Mouse (Mus musculus) gastrocnemius, postnatal 4 days (tissue): ENCODE results near the gene Chrna5. TPM values are rescaled to one million over a fixed set of nuclear protein-coding genes. Genes with fewer than 3 reads are reported as not detected.
"Not testable (repeated sequence)": the region's sequence is repeated elsewhere in the genome, so short reads cannot be mapped to it uniquely, and the experiment has no call there.

ENCODE experiments used
- DNase-seq, 2 experiments: peaks; one replicate each; pipeline ENCODE4 v3.0.0; 2021 to 2022; ENCODE audit warnings: low spot score in 2 of 2, mixed read lengths in 2 of 2
- long read RNA-seq, 2 experiments: library from polyadenylated mRNA; stranded (forward); transcript quantifications; one replicate each; pipeline ENCODE4 v2.0.0; 2021
- total RNA-seq, 2 experiments: library from RNA; stranded (reverse); gene quantifications; 2 replicates each; pipeline ENCODE4 v1.2.3; 2021

The Chrna5 gene
- total RNA-seq: under 1 TPM; 0.22 to 0.23 TPM
- long read RNA-seq, experiment 1: 0 reads
- long read RNA-seq, experiment 2: 0 reads

- no peak for DNase-seq
These were observed at the start of gene Chrna5 for GRCm38 (mm10) chr9:54980674-54981073. Chrna5 (plus strand) TSS chr9:54980880.

- DNase-seq: no peak
These were observed 48.9 kb upstream of the Chrna5 start for GRCm38 (mm10) chr9:54931765-54932164.

GRCm38 (mm10) chr9:54932379-54932778 lies 48.3 kb upstream of the Chrna5 start:
- DNase-seq: no peak

GRCm38 (mm10) chr9:54942071-54942470 lies 38.6 kb upstream of the Chrna5 start:
- DNase-seq: no peak

- no peak for DNase-seq
These were observed 36.2 kb upstream of the Chrna5 start for GRCm38 (mm10) chr9:54944467-54944866.

- DNase-seq: no peak
These were observed 34.4 kb upstream of the Chrna5 start for GRCm38 (mm10) chr9:54946256-54946655.

- peak in 1 of 2 experiments; percentile 25 for DNase-seq
These were observed 31.2 kb upstream of the Chrna5 start for GRCm38 (mm10) chr9:54949465-54949864.

- not testable (repeated sequence) for DNase-seq
These were observed 30.5 kb upstream of the Chrna5 start for GRCm38 (mm10) chr9:54950162-54950561.

- DNase-seq: peak; percentile 92 to 94
These were observed 29.9 kb upstream of the Chrna5 start, which contains the start of the genes Psma4 and AY074887 for GRCm38 (mm10) chr9:54950575-54951321. Psma4 (plus strand) TSS chr9:54950790. AY074887 (minus strand) TSS chr9:54950998.

GRCm38 (mm10) chr9:54961059-54961458 lies 19.6 kb upstream of the Chrna5 start:
- DNase-seq: no peak

GRCm38 (mm10) chr9:54963669-54964068 lies 17.0 kb upstream of the Chrna5 start:
- DNase-seq: no peak

- DNase-seq: no peak
These were observed 10.6 kb upstream of the Chrna5 start for GRCm38 (mm10) chr9:54969972-54970637.

GRCm38 (mm10) chr9:54981291-54982191 lies 861 bp downstream of the Chrna5 start:
- peak in 1 of 2 experiments; percentile 24 for DNase-seq

- DNase-seq: no peak
These were observed 1.7 kb downstream of the Chrna5 start for GRCm38 (mm10) chr9:54982401-54982800.

GRCm38 (mm10) chr9:54990362-54990761 lies 9.7 kb downstream of the Chrna5 start:
- DNase-seq: no peak

- no peak for DNase-seq
These were observed 13.7 kb downstream of the Chrna5 start for GRCm38 (mm10) chr9:54994381-54994780.

GRCm38 (mm10) chr9:54995645-54996044 lies 15.0 kb downstream of the Chrna5 start:
- DNase-seq: no peak

- no peak for DNase-seq
These were observed 22.9 kb downstream of the Chrna5 start for GRCm38 (mm10) chr9:55003609-55004008.

GRCm38 (mm10) chr9:55009692-55010091 lies 29.0 kb downstream of the Chrna5 start:
- no peak for DNase-seq

GRCm38 (mm10) chr9:55010588-55011350 lies 30.1 kb downstream of the Chrna5 start:
- no peak for DNase-seq

GRCm38 (mm10) chr9:55016926-55017325 lies 36.2 kb downstream of the Chrna5 start:
- DNase-seq: no peak
